Mouse (Mus musculus) limb, embryonic 12.5 days (tissue): Measurements from ENCODE around the gene Ppp1r18. TPM values are rescaled to one million over a fixed set of nuclear protein-coding genes. Genes with fewer than 3 reads are reported as not detected.
A peak's percentile ranks its signal among the peaks of the same experiment; 100 is the strongest.

ENCODE experiments used
- ATAC-seq: fragments of 200-750 bp; cut with Nextera tagmentation; 2 replicates; pipeline ENCODE4 v1.8.0; 2017; ENCODE audit warnings: low read depth, moderate TSS enrichment; ENCODE audit not compliant: insufficient number of reproducible peaks, insufficient read depth, low FRiP score, low TSS enrichment
- H3K27ac ChIP-seq: fragments of 300-500 bp; sonication (generic); 2 replicates; pipeline ENCODE4 v1.5.1; 2016; ENCODE audit warnings: mild to moderate bottlenecking, moderate library complexity
- H3K27me3 ChIP-seq: fragments of 300-500 bp; sonication (generic); 2 replicates; pipeline ENCODE4 v1.6.1; 2016; ENCODE audit warnings: mild to moderate bottlenecking, moderate library complexity
- H3K36me3 ChIP-seq: fragments of 300-500 bp; sonication (generic); 2 replicates; pipeline ENCODE4 v1.6.1; 2016; ENCODE audit warnings: mild to moderate bottlenecking, moderate library complexity
- H3K4me1 ChIP-seq: fragments of 300-500 bp; sonication (generic); replicated peaks from 2 replicates; pipeline ENCODE4 v1.6.1; 2016
- H3K4me2 ChIP-seq: fragments of 300-500 bp; sonication (generic); 2 replicates; pipeline ENCODE4 v1.6.1; 2016; ENCODE audit warnings: mild to moderate bottlenecking, moderate library complexity
- H3K4me3 ChIP-seq: fragments of 300-500 bp; sonication (generic); replicated peaks from 2 replicates; pipeline ENCODE4 v1.5.1; 2016; ENCODE audit warnings: mild to moderate bottlenecking
- H3K9ac ChIP-seq: fragments of 300-500 bp; sonication (generic); replicated peaks from 2 replicates; pipeline ENCODE4 v1.6.1; 2016; ENCODE audit warnings: mild to moderate bottlenecking, moderate library complexity
- H3K9me3 ChIP-seq: fragments of 300-500 bp; sonication (generic); 2 replicates; pipeline ENCODE4 v1.6.1; 2016; ENCODE audit warnings: mild to moderate bottlenecking, moderate library complexity
- WGBS: fragments of 180-500 bp; shearing (Covaris S2); methylation state at CpG from one replicate; pipeline ENCODE4 v1.1.7; 2016; 5-methylcytosine and 5-hydroxymethylcytosine counted together
- polyA plus RNA-seq: library from polyadenylated mRNA; unstranded; fragments of >200 nt; fragmentation: Nextera tagmentation; extraction: Ambion mirVana; gene quantifications from 2 replicates; pipeline ENCODE4 v1.2.1, GENCODE M21; 2016

The Ppp1r18 gene
- 21.3 and 24.0 TPM in 2 replicates for polyA plus RNA-seq

DNA sequence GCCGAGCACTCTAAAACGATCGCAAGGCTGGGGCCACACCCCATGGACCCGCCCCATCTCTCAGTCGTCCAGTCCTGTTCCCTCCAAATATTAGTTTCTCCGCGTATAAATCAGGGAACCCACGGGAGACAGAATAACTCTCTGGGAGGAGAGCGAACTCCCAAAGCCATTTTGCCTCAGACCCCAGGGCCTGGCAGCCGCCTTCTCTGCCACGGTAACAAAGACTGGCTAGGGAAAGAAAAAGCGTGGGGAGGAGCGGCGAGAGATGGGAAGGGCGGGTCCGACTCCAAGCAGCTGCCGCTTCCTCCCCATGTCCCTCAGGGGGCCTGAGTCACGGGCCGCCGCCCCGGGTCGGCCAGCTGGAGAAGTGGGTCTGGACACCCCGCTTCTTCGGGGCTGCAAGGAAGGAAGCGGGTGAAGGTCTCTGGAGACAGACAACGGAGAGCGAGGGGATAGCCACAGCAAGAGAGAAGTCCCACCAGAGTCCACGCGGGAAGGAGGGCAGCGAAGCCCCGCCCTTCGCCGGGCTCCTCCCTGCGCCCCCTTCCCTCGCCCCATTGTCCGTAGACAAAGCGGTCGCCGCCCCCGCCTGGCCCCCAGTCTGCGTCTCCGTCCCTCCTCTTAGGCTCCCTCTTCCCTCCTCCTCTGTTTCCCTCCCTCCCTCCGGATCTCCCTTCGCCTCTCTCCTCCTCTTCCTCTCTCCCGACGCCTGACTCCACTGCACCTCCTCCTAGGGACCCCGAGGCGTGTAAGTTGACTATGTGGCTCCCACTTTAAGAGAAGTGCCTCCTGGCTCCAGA, at the start of gene Ppp1r18:
TSS of gene Ppp1r18 (plus strand) at position 113 of the 800 bp plus-strand sequence.
- peaks cover 49% of the 10 kb centered on the region for H3K4me1 ChIP-seq
- H3K36me3 ChIP-seq: peaks cover 26% of the 10 kb centered on the region; the same call in 1 of the 2 replicates
- no peaks in the 10 kb centered on the region for H3K27me3 ChIP-seq
- H3K9ac ChIP-seq: peak within 1 kb of the TSS; percentile 79
- WGBS: under 1% methylated on average over 47 of the region's 48 CpGs
- peak within 1 kb of the TSS; percentile 67 for H3K4me3 ChIP-seq
- 0 out of 2 replicates have a peak, but pooled peaks cover 2% of the 10 kb centered on the region for H3K9me3 ChIP-seq
- ATAC-seq: peak; percentile 51
- peak within 1 kb of the TSS; percentile 98 for H3K4me2 ChIP-seq
- H3K27ac ChIP-seq: peak within 1 kb of the TSS; percentile 96

- Histone ChIP-seq H3K4me2 (no peak overlapping the region), H3K4me1 (peaks cover 26% of the 10 kb centered on the region), H3K9ac (no peak overlapping the region), H3K27ac (no peak overlapping the region; the same call in 1 of the 2 replicates), H3K4me3 (no peak overlapping the region), H3K36me3 (no peaks in the 10 kb centered on the region), H3K27me3 (peaks cover 4% of the 10 kb centered on the region; the same call in 1 of the 2 replicates), H3K9me3 (no peaks in the 10 kb centered on the region)
- WGBS: 54% methylated on average over 7 of the region's 7 CpGs
- no peak for ATAC-seq
Measured at GRCm38 (mm10) chr17:35815836-35816235, 49.6 kb upstream of the Ppp1r18 start.

- Histone ChIP-seq H3K4me1 (peaks cover 30% of the 10 kb centered on the region), H3K36me3 (no peaks in the 10 kb centered on the region), H3K4me2 (peak overlapping the region; percentile 22; the same call in 1 of the 2 replicates), H3K27me3 (peaks cover 4% of the 10 kb centered on the region; the same call in 1 of the 2 replicates), H3K27ac (peak overlapping the region; percentile 53; the same call in 1 of the 2 replicates), H3K4me3 (no peak overlapping the region), H3K9me3 (no peaks in the 10 kb centered on the region), H3K9ac (no peak overlapping the region)
- WGBS: 36% methylated on average over 9 of the region's 14 CpGs
- ATAC-seq: no peak
Measured at GRCm38 (mm10) chr17:35816686-35817085, 48.7 kb upstream of the Ppp1r18 start.

GRCm38 (mm10) chr17:35817226-35817625, 48.2 kb upstream of the Ppp1r18 start:
- WGBS: 32% methylated on average over 10 of the region's 10 CpGs
- Histone ChIP-seq H3K27me3 (peaks cover 4% of the 10 kb centered on the region; the same call in 1 of the 2 replicates), H3K4me3 (no peak overlapping the region), H3K36me3 (no peaks in the 10 kb centered on the region), H3K9ac (no peak overlapping the region), H3K4me1 (peaks cover 34% of the 10 kb centered on the region), H3K4me2 (peak overlapping the region; percentile 22; the same call in 1 of the 2 replicates), H3K9me3 (no peaks in the 10 kb centered on the region), H3K27ac (peak overlapping the region; percentile 53; the same call in 1 of the 2 replicates)
- no peak for ATAC-seq

- ATAC-seq: no peak
- peaks cover 6% of the 10 kb centered on the region; the same call in 1 of the 2 replicates for H3K36me3 ChIP-seq
- peaks cover 4% of the 10 kb centered on the region; the same call in 1 of the 2 replicates for H3K27me3 ChIP-seq
- H3K9me3 ChIP-seq: no peaks in the 10 kb centered on the region
- H3K27ac ChIP-seq: no peak overlapping the region
- no peak overlapping the region for H3K9ac ChIP-seq
- WGBS: 80% methylated on average over 5 of the region's 5 CpGs
- H3K4me3 ChIP-seq: no peak overlapping the region
- peaks cover 40% of the 10 kb centered on the region for H3K4me1 ChIP-seq
- no peak overlapping the region for H3K4me2 ChIP-seq
Measured at GRCm38 (mm10) chr17:35820111-35820510, 45.3 kb upstream of the Ppp1r18 start.

DNA sequence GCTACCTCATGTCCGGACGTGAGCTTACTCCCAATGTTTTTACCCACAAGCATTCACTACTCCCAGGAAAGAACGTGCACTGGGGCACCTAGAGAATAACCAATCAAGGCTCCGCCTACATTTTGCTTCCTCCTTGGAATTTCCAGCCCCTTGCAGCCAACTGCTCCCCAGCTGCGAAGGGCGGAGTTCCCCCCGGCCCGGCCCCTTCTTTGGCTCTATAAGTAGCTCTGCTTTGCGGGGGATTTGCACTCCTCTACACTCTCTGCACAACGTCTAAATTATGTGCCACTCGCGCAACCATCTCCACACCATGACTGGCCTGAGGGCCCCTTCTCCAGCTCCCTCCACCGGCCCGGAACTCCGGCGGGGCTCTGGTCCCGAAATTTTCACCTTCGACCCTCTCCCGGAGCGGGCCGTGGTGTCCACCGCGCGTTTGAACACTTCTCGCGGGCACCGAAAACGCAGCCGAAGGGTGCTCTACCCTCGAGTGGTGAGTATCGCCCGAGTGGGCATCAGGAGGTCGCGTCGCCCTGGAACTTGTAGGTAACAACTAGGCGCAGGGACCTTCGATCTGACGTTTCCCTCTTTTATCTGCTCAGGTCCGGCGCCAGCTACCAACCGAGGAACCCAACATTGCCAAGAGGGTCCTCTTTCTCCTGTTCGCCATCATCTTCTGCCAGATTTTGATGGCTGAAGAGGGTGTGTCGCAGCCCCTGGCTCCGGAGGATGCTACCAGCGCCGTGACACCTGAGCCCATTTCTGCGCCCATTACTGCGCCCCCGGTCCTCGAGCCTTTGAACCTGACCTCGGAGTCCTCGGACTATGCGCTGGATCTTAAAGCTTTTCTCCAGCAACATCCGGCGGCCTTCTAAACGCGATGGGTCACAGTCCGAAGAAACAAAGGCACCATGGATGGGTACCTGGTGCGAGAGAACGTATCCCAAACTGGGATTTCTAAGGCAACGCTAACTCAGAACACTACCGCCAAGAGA, 43.7 kb upstream of the Ppp1r18 start, which contains the start of gene Ier3:
TSS of gene Ier3 (plus strand) at position 246 of the 992 bp plus-strand sequence.
- H3K27ac ChIP-seq: peak within 1 kb of the TSS; percentile 89; the same call in 1 of the 2 replicates
- H3K27me3 ChIP-seq: peaks cover 4% of the 10 kb centered on the region; the same call in 1 of the 2 replicates
- WGBS: under 1% methylated on average over 62 of the region's 62 CpGs
- H3K4me3 ChIP-seq: peak within 1 kb of the TSS; percentile 64
- H3K9ac ChIP-seq: peak within 1 kb of the TSS; percentile 64
- peak; percentile 39; the same call in 1 of the 2 replicates for ATAC-seq
- peaks cover 20% of the 10 kb centered on the region for H3K36me3 ChIP-seq
- H3K4me1 ChIP-seq: peaks cover 33% of the 10 kb centered on the region
- H3K9me3 ChIP-seq: no peaks in the 10 kb centered on the region
- H3K4me2 ChIP-seq: peak within 1 kb of the TSS; percentile 95

- Histone ChIP-seq H3K9ac (peak overlapping the region; percentile 64; the same call in 1 of the 2 replicates), H3K4me1 (peaks cover 24% of the 10 kb centered on the region), H3K4me3 (peak overlapping the region; percentile 64), H3K27me3 (peaks cover 4% of the 10 kb centered on the region; the same call in 1 of the 2 replicates), H3K27ac (peak overlapping the region; percentile 89), H3K9me3 (no peaks in the 10 kb centered on the region), H3K4me2 (peak overlapping the region; percentile 95), H3K36me3 (peaks cover 29% of the 10 kb centered on the region)
- peak; percentile 0; the same call in 1 of the 2 replicates for ATAC-seq
- WGBS: 3% methylated on average over 11 of the region's 11 CpGs
Measured at GRCm38 (mm10) chr17:35822564-35822963, 42.8 kb upstream of the Ppp1r18 start.

GRCm38 (mm10) chr17:35822964-35823937, 42.1 kb upstream of the Ppp1r18 start, which contains the start of gene Flot1:
TSS of gene Flot1 (plus strand) at chr17:35823230.
- Histone ChIP-seq H3K4me3 (peak within 1 kb of the TSS; percentile 64), H3K27ac (peak within 1 kb of the TSS; percentile 89), H3K4me1 (peaks cover 24% of the 10 kb centered on the region), H3K9me3 (no peaks in the 10 kb centered on the region), H3K4me2 (peak within 1 kb of the TSS; percentile 95), H3K27me3 (peaks cover 4% of the 10 kb centered on the region; the same call in 1 of the 2 replicates), H3K9ac (peak within 1 kb of the TSS; percentile 74), H3K36me3 (peaks cover 35% of the 10 kb centered on the region)
- WGBS: under 1% methylated on average over 45 of the region's 47 CpGs
- ATAC-seq: peak; percentile 87

DNA sequence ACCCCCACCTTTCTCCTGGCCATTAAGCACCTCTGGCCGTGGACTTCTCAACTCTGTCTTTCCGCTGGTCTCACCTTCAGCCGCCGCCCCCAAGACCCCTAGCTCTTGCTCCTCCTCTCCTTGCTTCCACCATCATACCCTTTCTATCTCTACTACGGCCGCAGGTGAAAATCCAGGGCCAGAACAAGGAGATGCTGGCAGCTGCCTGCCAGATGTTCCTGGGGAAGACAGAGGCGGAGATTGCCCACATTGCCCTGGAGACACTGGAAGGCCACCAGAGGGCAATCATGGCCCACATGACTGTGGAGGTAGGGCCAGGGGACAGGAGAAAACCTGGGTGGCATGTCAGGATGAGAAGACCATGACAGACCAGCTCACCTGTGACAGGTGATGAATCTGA, 41.0 kb upstream of the Ppp1r18 start:
- Histone ChIP-seq H3K27me3 (peaks cover 4% of the 10 kb centered on the region; the same call in 1 of the 2 replicates), H3K27ac (peak overlapping the region; percentile 89; the same call in 1 of the 2 replicates), H3K9ac (peak overlapping the region; percentile 74; the same call in 1 of the 2 replicates), H3K4me1 (peaks cover 24% of the 10 kb centered on the region), H3K36me3 (peaks cover 40% of the 10 kb centered on the region), H3K9me3 (no peaks in the 10 kb centered on the region), H3K4me2 (peak overlapping the region; percentile 95), H3K4me3 (peak overlapping the region; percentile 64)
- WGBS: 30% methylated on average over 7 of the region's 7 CpGs
- no peak for ATAC-seq
